Mouse (Mus musculus): ENCODE results near the gene Ryr3. TPM values are rescaled to one million over a fixed set of nuclear protein-coding genes. Genes with fewer than 3 reads are reported as not detected.
A peak's percentile ranks its signal among the peaks of the same experiment; 100 is the strongest.

Gene Ryr3
- total RNA-seq, 2 experiments from 2014 or later = 59.0 to 73.2 TPM

DNA sequence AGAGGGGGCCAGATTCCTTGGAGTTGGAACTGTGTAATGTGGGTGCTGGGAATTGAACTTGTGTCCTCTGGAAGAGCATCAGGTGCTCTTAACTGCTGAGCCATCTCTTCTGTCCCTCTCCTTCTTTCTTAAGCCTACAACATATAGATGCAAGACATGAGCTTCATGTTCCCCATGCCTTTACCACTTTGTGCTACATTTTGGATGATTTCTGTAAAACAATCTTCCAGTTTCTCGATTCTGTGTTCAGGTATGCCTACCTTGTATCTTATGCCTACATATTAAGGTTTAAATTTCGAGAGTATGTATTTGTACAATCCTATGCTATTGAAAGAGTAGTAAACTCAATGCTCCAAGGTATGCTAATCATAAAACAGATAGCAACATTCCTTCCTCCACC, 540.7 kb downstream of the Ryr3 start:
- no peak for DNase-seq (ENCODE audit: low spot score in 2 of 2)

DNA sequence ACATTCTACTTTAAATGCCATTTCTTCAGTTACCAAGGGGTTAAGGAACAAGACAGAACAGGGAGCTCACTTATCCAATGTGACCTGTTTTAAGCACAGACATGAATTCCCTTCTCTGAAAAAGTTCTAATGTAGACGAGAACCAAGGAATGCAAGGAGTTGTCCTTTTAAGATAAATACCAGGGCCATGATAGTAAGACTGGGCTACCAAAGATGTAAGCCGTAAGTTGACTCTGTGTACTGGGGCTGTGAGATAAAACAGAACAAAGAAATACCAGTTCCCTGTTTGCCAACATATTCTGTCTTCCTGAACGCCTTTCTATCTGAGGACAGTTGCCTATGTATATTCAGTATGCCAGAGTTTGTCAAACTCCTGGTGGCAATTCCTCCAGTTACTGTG, 547.4 kb downstream of the Ryr3 start:
- no peak for DNase-seq (ENCODE audit: low spot score in 2 of 2)

DNA sequence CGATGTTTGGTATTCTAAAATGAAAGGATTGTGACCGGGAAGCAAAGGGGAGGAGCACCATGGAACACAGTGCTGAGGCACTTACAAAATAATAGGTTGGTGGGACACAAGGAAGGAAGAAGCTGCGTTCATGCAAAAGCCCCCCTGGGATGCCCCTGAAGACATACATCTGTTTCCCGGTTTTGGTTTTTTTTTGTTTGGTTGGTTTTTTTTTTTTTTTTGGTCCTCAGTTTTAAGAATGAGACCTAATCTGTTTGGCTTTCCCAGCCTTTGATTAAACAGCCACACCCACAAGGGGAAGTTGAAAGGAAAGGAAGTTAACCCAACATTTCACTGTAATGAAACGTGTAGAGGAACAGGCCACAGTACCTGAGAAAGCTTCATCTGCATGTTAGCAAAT, 560.8 kb downstream of the Ryr3 start:
- no peak for DNase-seq (ENCODE audit: low spot score in 2 of 2)

DNA sequence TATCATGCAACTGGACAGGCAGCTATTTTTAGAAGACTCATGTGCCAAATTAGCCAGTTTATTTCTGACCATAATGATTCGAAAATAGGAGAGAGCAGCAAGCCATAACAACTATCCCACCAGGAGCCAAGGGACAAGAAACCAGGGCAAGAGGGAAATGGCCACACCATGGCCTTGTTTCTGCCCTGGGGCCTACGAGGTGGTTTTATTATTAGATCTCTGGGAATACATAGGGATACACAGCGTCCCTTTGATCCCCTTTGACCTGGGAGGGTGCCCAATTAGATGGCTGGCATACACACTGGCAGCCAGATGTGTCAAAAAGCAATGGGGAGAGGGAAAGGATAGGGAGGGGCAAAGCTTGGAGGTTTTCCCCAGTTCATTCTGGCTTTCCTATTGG, 563.1 kb downstream of the Ryr3 start:
- no peak for DNase-seq (ENCODE audit: low spot score in 2 of 2)

DNA sequence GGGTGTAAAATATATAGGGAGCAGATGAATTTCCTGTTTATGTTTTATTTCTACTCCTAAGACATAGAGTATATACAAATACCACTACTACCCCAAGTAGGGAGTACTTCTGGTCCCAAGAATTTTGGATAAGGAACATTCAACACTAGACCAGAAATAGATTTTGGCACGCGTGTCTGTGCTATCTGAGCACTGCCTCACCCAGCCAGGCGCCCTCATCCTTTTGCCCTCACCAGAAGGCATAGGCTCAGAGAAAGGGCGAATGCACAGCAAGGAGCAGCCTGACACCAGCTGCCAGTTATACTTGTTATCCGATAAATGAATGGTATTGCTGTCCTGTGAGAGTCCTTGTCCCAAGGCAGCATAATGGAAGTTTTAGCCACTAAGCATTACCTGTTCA, 579.7 kb downstream of the Ryr3 start:
- DNase-seq (ENCODE audit: low spot score in 2 of 2) = no peak

DNA sequence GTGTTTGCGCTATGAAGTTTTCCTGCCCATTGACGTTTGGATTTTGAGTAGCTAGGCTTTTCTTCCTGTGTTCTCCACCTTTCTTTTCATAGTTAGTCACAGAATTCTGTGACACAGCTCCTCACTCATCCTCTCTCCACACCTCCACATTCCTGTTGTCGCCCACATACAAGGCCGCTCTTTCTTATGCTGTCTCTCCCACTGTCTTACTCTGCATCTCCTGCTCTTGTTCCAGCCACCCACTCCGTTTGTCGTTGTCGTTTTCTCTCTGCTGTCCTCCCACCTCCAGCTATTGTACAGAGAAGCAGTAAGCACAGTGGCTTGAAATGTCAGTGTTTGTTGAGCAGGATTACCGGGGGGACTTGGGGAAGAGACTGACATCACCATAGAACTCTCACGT, 584.4 kb downstream of the Ryr3 start:
- no peak for DNase-seq (ENCODE audit: low spot score in 2 of 2)

DNA sequence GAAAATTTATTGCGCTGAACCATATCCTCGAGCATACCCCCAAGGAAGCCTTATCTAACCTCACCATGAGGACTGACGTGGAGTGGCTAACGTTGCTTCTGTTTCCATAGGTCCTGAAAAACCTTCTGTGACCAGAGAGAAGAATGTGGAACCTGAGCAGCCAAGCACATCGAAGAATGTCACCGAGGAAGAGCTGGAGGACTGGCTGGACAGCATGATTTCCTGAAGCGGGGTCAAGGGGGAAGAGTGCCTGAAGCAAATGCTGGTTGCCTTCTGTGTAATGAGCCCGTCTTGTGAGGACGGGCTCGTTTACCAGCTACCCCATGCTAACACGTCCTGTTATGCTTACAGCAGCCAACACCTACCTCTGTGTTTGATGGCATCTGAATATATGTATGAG, 586.2 kb downstream of the Ryr3 start:
- no peak for DNase-seq (ENCODE audit: low spot score in 2 of 2)

DNA sequence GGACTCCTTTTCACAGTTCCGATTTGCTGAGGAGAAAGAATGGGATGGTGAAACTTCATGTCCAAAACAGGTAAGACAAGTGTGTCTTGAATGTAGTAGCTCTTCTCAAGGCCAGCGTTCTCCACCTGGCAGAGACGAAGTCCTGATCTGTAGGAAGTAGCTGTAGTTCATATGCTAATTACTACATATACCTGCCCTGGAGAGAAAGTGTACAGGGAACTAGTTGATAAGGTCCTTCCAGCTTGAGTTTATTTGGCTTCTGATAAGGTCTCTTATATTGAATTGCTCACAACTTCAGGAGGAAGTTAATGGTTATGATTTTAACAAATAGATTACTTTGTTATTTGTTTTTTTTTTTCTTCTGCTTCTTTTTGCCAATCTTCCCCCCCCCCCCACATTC, 591.7 kb downstream of the Ryr3 start:
- DNase-seq (ENCODE audit: low spot score in 2 of 2) = no peak

DNA sequence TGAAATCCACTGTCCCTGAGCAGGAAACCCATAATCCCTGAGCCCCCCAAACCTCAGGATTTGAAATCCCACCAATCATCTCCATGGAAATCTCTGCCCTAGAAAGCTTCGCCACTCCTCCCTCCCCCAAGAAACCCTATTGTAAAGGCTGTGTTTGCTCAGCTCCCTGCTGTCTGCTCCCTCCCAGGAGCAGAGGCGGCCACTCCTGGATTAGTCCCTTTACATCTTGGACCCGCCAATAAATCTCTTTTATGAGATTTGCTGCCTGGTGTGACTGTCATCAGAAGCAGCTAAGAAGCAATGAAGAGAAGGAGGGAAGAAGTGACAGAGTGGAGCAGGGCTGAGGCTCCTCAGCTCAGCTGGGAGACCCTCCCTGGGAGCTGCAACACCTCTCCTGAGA, 599.7 kb downstream of the Ryr3 start:
- DNase-seq (ENCODE audit: low spot score in 2 of 2) = no peak

DNA sequence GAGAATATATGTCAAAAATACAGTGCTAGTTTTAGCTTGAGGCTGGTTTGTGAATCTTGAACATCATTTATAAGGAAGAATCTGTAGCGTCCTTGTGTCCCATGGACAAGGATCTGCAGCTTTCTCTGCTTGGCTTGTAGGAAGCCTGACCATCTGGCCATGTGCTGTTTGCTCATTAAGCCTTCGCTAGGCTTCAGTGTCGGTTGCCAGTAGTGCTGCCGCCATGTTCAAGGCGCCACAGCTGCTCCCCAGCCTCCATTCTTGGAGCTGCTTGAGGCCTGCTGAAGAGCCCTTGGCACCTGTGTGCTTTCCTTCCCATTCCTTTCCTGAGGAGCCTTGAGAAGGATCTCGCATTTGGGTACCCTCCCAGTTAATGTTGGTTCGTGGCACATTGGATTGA, 602.5 kb downstream of the Ryr3 start:
- no peak for DNase-seq (ENCODE audit: low spot score in 2 of 2)

DNA sequence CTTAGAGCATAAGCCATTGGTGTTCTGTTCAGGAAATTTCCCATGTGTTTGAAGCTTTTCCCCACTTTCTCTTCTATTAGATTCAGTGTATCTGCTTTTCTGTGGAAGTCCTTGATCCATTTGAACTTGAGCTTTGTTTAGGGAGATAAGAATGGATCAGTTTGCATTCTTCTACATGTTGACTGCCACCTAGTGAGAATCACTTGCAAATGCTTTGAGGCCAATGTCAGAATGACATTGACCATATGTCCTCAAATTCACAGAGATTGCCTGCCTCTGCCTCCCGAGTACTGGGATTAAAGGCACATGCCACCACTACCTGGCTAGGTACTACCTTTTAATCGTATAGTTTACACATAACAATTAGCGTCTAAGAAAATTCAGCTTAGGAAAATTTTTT, 604.3 kb downstream of the Ryr3 start:
- no peak for DNase-seq (ENCODE audit: low spot score in 2 of 2)

DNA sequence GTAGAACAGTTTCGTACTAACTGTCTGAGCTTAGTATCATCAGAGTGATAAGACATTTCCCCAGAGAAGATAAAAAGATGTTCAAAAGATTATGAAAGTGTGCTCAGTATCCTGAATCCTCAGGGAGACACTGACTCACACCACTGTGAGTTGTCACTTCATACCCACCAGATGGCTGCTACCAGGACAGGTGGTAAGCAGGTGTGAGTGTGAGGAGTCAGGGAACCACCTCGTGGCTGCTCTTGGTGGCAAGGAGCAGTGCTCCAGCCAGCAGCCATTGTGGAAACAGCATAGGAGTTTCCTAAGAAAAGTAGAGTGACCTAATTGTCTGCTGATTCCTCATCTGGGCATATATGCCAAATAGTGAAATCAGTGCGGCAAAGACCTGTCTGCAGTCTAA, 610.4 kb downstream of the Ryr3 start:
- no peak for DNase-seq (ENCODE audit: low spot score in 2 of 2)

DNA sequence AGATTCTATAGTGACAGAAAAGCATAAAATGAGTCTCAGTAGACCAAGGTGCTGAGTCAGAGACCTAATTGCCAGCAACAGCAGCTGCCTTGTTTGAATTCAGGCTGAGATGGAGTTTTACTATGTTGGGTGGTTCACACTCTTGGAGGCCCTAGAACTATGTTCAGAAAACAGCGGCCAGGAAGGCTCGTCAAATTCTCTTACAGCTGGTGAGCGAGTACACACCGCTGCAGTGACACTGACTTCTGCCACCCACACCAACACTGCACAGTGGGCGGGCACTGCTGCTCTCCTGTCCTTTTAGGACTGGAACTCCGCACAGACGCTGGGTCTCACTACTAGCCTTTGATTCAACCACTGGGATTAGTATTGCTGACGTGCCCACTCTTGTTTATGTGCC, 614.4 kb downstream of the Ryr3 start:
- no peak for DNase-seq (ENCODE audit: low spot score in 2 of 2)

DNA sequence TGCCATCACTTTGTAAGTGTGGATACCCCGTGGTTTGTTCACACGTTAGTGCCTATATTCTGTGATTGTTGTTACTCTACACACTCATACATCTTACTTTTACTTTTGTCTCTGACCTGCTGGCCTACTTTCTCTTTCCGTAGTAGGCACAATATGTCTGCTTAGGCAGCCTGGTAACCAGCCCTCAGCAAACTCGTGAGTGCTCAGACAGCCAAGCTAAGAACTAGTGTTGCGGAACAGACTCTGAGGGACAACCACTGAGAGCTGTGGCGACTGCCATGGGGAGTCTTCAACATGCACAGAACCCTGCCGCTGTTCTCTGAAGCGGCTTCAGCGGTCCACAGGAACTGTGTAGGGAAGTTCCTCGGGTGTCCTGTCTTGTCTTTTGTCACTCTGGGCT, 616.7 kb downstream of the Ryr3 start:
- no peak for DNase-seq (ENCODE audit: low spot score in 2 of 2)

DNA sequence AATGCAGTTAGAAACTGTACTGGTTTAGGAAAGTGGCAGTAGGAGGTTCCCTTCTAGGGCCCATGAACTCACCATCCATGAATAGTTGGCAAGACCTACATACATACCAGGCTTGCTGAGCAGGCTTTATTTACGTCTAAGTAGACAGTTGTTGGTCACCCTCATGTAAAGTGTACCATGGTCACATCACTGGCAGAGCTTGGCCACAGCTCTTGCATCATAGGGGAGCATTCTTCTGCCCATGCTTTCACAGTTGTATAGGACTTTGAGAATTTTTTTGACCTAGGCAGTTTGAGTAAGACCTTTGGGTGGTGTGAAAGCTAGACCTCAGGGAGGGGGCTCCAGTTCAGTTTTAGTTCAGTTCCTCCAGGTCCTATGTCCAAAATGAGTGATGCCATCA, 619.8 kb downstream of the Ryr3 start:
- no peak for DNase-seq (ENCODE audit: low spot score in 2 of 2)

DNA sequence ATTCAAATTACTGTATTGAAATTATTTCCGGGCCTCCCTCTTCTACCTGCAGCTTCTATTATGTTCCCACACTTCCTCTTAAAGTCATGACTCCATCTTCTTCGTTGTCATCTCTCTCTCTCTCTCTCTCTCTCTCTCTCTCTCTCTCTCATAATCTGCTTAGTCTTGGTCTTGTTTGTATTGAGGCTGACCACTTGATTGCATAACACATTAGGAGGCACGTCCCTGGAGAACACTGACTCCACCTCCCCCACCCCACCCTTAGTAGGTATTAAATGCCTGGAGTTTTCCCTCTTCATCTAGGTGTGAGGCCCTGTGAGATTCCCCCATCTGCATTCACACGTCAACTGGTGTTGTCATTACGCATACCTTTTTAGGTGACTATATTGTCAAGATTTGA, 620.5 kb downstream of the Ryr3 start:
- no peak for DNase-seq (ENCODE audit: low spot score in 2 of 2)

DNA sequence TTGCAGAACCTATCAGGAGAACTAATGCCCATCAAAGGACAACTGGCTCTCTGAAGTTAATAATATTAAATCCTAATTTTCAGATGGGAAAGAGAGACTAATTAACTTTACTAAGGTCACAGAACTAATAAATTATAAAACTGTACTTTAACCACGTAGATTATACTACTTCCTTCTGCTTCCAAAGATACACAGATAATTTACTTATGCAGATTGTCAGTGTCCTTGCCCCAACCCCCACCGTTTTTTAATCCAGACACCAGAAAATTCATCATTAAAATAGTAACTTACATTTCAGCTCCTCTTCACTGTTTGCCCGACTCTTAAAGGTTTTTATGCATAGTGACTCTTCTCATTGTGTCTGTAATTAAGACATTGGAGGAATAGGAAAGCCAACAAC, 621.1 kb downstream of the Ryr3 start:
- no peak for DNase-seq (ENCODE audit: low spot score in 2 of 2)

DNA sequence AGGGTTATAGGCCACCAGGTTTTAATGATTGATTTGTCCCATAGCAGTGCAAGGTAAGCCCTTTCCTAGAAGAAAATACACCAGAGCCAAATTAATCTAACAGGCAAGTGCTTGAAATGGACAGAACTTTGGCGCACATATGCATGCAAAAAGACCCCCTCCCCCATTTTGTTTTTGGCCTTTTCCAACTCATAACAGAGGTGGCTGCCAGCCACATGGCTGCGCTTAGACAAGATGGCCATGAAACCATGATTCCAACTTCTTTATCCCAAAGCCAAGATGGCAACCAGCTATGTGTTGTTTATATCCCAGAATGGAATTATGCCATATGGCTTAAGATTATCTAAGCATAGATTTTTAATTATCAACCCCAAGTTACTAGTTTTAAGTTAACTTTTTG, 623.1 kb downstream of the Ryr3 start:
- no peak for DNase-seq (ENCODE audit: low spot score in 2 of 2)

DNA sequence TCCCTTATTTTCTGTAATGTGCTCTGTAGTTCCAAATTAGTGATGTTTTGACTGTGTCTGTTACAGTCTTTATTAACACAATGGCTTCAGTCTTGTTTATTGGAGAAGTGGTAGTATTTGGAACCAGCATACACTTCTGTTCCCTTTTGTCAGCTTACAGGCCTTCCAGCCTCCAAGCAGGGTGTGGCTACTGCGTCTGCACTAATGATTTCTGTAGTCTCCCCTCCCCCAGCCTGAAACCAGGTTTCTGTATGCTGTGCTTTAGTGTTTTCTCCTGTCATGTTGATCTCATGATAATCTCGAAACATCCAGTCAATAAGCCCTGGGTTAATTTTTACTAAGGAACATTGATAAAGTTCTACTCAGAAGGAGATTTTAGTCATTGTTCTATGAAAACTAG, 623.6 kb downstream of the Ryr3 start:
- DNase-seq (ENCODE audit: low spot score in 2 of 2) = no peak

DNA sequence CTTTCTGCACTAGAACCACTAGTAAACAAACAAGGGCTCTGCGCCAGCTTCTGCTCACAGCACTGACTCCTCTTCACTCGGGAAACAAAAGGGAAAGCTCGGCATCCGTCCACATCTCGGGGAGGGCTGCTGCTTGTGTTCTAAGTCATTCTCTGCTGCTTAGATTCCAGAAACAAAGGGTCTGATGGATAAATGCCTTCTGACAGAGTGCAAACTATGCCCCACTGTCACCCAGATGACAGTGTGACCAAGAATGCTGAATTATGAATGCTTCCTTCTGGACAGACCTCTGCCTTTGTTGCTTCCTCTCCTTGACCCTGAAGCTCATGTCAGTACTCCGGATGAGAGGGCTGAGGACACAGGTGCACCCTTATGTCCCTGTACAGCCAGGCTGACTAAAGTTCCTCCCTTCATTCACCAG, 625.4 kb downstream of the Ryr3 start:
- DNase-seq (ENCODE audit: low spot score in 2 of 2) = peak in 1 of 2 experiments; percentile 23

DNA sequence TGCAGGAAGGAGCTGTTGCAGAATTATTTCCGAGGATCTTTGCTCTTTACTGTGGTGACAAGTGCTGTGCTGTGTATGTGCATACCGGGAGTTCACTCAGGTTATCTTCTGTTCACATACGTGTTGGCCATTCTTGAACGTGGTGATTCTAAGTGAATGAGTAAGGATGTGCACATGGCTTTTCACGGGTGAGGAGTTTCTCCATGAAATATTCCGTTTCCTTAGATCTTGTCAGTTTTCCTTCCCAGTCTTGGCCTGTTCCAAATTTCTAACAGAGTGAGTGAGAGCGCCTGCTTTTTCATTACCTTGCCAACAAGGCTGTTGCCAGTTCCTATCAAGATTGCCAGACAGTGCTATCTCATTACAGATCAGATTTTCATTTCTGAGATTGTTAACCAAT, 625.9 kb downstream of the Ryr3 start:
- no peak for DNase-seq (ENCODE audit: low spot score in 2 of 2)

Measured in gastrocnemius, postnatal 4 days (tissue).